Mouse (Mus musculus): ENCODE data around the gene Dnajc22. TPM values are rescaled to one million over a fixed set of nuclear protein-coding genes. Genes with fewer than 3 reads are reported as not detected.
"Not testable (repeated sequence)": the region's sequence is repeated elsewhere in the genome, so short reads cannot be mapped to it uniquely, and the experiment has no call there.

The Dnajc22 gene
- polyA plus RNA-seq, 1 experiment from 2014 or later: 2.0 TPM

DNA sequence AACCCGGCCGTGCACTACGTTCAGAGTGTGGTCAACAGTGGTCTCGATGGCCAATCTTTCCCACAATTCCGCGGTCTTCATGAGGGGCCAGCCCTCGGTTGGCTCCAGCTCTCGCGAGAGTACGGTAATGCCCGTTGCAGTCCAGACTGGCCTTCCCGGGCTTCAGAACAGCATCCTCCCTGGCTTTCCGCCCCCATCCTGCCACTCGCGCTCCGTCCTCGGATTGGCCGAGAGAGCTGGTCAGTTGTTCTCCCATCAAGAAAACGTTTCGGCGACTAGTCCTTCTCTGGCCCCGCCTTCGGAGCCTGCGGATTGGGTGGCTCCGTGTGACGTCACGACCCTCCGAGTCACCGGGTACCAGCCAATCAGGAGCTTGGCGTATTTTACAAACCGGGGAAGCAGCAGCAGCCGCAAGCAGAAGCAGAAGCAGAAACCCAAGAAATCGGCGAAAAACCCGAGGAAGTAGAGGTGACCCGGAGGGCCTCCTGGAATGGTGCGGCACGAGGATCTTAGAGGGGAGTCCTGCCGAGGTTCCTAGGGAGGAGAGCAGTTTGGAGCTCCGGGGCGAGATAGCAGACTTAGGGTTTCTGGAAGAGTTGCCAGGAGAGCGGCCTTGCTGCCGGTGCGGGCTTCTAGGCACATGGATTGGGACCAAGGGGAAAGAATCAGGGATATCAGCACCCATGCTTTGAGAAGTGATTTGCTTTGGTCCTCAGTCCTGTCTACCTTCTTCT is 18.2 kb upstream of the Dnajc22 start:
- Histone ChIP-seq H3K9ac (peak overlapping the region; percentile 81), H3K4me1 (peaks cover 16% of the 10 kb centered on the region), H3K27ac (peak overlapping the region; percentile 98), H3K4me3 (peak overlapping the region; percentile 50), H3K36me3 (replicated peaks) (no peaks in the 10 kb centered on the region), H3K4me2 (peak overlapping the region; percentile 95), H3K27me3 (replicated peaks) (no peaks in the 10 kb centered on the region), H3K9me3 (no peaks in the 10 kb centered on the region)
- ATAC-seq (replicated peaks): peak; percentile 99
- under 1% methylated on average over 44 of the region's 44 CpGs for WGBS

- H3K4me3 ChIP-seq; H3K36me3 ChIP-seq (replicated peaks); H3K27me3 ChIP-seq (replicated peaks); ATAC-seq (replicated peaks); H3K9me3 ChIP-seq; H3K9ac ChIP-seq; H3K27ac ChIP-seq: not testable (repeated sequence)
- H3K4me2 ChIP-seq: peak overlapping the region; percentile 95; the same call in 1 of the 2 replicates
- H3K4me1 ChIP-seq: peaks cover 16% of the 10 kb centered on the region
- 98% methylated on average over 3 of the region's 3 CpGs for WGBS
Measured at GRCm38 (mm10) chr15:99076011-99076410, 17.0 kb upstream of the Dnajc22 start.

DNA sequence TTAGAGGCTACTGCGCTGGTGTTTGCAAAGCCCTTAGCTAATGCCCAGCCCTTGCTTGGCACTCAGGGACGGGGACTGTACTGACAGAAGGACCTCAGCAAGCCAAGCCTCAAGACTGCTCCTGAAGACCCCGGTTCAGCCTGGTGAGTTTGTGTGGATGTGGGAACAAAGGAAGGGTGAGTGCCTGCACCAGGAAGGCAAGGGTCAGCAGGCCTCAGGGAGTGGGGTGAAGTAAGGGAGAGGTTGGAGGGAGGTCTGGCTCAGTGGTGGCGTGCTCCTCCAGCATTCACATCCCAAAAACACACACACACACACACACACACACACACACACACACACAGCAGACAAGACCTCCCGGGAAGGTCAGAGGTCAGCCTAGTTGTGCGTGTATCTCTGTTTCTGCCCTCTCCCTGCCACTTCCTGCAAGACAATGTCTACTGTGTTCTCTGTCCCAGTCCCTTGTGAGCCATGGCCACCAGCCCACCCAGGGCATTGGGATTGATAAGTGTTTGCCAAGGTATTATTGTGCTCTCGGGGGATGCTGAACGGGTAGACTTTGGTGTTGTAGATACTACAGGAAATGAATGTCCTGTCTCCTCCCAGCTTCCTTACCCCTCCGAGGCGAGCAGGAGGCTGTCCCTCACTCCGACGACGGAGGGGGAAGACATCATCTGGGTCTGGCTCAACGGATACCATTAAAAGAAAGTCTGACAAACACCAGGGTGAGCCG is 14.6 kb upstream of the Dnajc22 start:
- peaks cover 16% of the 10 kb centered on the region for H3K4me1 ChIP-seq
- no peak overlapping the region for H3K4me2 ChIP-seq
- ATAC-seq (replicated peaks): no peak
- H3K36me3 ChIP-seq (replicated peaks): no peaks in the 10 kb centered on the region
- H3K27me3 ChIP-seq (replicated peaks): no peaks in the 10 kb centered on the region
- WGBS: 88% methylated on average over 15 of the region's 15 CpGs
- no peak overlapping the region for H3K27ac ChIP-seq
- no peaks in the 10 kb centered on the region for H3K9me3 ChIP-seq
- H3K9ac ChIP-seq: no peak overlapping the region
- no peak overlapping the region for H3K4me3 ChIP-seq

GRCm38 (mm10) chr15:99079804-99080203 is 13.2 kb upstream of the Dnajc22 start:
- Histone ChIP-seq H3K4me1 (peaks cover 13% of the 10 kb centered on the region), H3K36me3 (replicated peaks) (no peaks in the 10 kb centered on the region), H3K4me3 (no peak overlapping the region), H3K4me2 (no peak overlapping the region), H3K9ac (no peak overlapping the region), H3K27me3 (replicated peaks) (peaks cover 11% of the 10 kb centered on the region), H3K9me3 (no peaks in the 10 kb centered on the region), H3K27ac (no peak overlapping the region)
- WGBS: 91% methylated on average over 3 of the region's 3 CpGs
- ATAC-seq (replicated peaks): no peak

DNA sequence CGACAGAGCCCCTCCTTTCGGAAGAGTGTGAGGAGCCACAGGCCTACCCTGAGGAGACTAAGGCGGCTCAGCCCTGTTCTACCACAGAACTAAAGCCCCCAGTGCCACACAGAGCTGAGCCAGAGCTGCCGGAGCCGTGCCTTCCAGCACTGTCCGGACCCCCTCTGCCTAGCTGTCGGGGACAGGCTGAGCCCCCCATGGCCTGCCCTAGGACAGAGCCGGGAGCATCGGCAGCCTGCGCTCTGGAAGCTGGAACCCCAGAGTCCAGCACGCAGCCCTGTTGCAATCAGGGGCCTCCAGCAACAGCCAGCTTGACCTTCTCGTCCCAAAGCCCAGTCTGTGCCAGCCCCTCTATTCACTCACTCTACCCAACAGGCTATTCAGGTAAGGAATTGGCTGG is 10.6 kb upstream of the Dnajc22 start:
- Histone ChIP-seq H3K27me3 (replicated peaks) (peaks cover 31% of the 10 kb centered on the region), H3K9ac (no peak overlapping the region), H3K4me3 (no peak overlapping the region), H3K9me3 (no peaks in the 10 kb centered on the region), H3K27ac (no peak overlapping the region), H3K4me2 (no peak overlapping the region), H3K4me1 (0 out of 2 replicates have a peak, but pooled peaks cover 2% of the 10 kb centered on the region), H3K36me3 (replicated peaks) (no peaks in the 10 kb centered on the region)
- ATAC-seq (replicated peaks): no peak
- 94% methylated on average over 12 of the region's 12 CpGs for WGBS

- Histone ChIP-seq H3K36me3 (replicated peaks) (no peaks in the 10 kb centered on the region), H3K4me1 (peaks cover 5% of the 10 kb centered on the region; the same call in 1 of the 2 replicates), H3K9me3 (no peaks in the 10 kb centered on the region), H3K9ac (no peak overlapping the region), H3K4me2 (no peak overlapping the region), H3K4me3 (no peak overlapping the region), H3K27ac (no peak overlapping the region), H3K27me3 (replicated peaks) (peaks cover 36% of the 10 kb centered on the region)
- ATAC-seq (replicated peaks): no peak
- 92% methylated on average over 16 of the region's 16 CpGs for WGBS
Measured at GRCm38 (mm10) chr15:99082840-99083239, 10.1 kb upstream of the Dnajc22 start.

DNA sequence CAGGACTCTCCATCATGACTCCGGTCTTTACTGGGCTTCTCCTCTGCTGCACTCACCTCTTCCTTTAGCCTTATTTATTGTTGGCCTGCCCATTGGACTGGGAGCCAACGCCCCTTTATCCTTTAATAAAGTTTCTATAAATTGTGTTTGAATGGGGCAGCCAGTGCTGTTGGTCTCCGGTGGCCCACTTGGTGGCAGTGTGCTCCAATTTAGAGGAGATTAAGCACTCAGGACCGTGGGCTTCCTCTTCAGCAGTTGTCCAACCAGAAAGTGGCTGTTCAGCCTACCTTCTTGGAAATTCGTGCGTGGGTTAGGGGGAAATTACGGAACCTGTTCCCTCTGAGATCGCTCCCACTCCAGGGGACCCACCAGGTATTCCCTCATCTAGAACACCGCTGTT is 9.7 kb upstream of the Dnajc22 start:
- Histone ChIP-seq H3K9me3 (no peaks in the 10 kb centered on the region), H3K4me2 (no peak overlapping the region), H3K9ac (no peak overlapping the region), H3K4me3 (no peak overlapping the region), H3K27ac (no peak overlapping the region), H3K4me1 (peaks cover 9% of the 10 kb centered on the region), H3K27me3 (replicated peaks) (peaks cover 40% of the 10 kb centered on the region), H3K36me3 (replicated peaks) (no peaks in the 10 kb centered on the region)
- 66% methylated on average over 9 of the region's 9 CpGs for WGBS
- ATAC-seq (replicated peaks): no peak

DNA sequence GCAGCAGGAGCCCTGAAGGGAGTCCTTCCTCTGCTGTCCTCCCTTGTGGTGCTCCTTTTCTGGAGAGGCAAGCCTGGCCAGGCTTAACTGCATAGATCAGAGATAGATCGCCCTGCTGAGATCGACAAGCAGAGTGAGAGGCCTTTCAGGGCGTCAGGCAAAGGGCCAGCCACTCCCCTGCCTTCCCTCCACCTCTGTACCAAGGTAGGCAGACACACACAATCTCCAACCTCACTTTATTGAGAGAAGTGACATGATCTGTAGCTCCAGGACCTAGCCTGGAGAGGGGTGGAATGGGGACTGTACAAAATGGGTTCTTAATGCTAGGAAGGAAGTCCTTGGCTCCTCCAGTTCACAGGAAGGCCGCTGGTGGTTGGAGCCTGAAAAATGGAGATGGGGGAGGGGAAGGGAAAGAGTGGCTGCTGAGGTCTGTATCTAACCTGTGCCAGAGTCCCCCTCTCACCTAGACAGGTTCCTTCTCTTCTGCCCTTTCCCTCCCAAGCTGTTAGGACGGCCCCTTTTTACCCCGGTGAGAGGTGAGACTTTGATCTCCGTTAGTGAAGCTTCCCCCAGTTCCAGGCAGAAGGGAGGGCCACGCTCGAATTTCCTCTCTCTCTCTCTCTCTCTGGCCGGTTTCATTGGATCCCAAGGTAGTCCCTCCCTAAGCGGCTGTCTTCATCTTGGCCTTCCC is 9.0 kb upstream of the Dnajc22 start:
- WGBS: 13% methylated on average over 11 of the region's 11 CpGs
- Histone ChIP-seq H3K27me3 (replicated peaks) (peaks cover 48% of the 10 kb centered on the region), H3K4me3 (no peak overlapping the region), H3K36me3 (replicated peaks) (no peaks in the 10 kb centered on the region), H3K9me3 (no peaks in the 10 kb centered on the region), H3K4me2 (no peak overlapping the region), H3K4me1 (peaks cover 17% of the 10 kb centered on the region), H3K27ac (no peak overlapping the region), H3K9ac (no peak overlapping the region)
- no peak for ATAC-seq (replicated peaks)

DNA sequence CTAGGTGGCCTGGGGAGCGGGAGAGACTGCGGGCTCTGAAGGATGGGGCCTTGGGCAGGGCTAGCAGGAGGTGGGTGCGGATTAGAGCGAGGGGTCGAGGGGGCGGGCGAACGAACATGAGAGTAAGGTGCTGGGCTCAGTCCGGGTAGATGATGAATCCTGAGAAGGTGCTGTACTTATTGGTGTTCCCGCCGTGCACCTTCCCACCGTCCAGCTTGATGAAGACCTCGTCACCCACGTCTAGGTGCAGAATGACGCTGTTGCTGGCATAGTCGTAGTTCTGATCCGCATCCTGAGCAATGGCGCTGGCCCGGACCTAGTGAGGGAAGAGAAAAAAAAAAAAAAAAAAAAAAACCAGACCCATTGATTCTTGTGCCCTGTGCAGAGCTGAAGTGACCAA is 8.4 kb upstream of the Dnajc22 start:
- ATAC-seq (replicated peaks): no peak
- Histone ChIP-seq H3K36me3 (replicated peaks) (no peaks in the 10 kb centered on the region), H3K9me3 (no peaks in the 10 kb centered on the region), H3K9ac (no peak overlapping the region), H3K4me2 (no peak overlapping the region), H3K27ac (no peak overlapping the region), H3K4me3 (no peak overlapping the region), H3K4me1 (peaks cover 21% of the 10 kb centered on the region), H3K27me3 (replicated peaks) (peaks cover 54% of the 10 kb centered on the region)
- 9% methylated on average over 19 of the region's 19 CpGs for WGBS

DNA sequence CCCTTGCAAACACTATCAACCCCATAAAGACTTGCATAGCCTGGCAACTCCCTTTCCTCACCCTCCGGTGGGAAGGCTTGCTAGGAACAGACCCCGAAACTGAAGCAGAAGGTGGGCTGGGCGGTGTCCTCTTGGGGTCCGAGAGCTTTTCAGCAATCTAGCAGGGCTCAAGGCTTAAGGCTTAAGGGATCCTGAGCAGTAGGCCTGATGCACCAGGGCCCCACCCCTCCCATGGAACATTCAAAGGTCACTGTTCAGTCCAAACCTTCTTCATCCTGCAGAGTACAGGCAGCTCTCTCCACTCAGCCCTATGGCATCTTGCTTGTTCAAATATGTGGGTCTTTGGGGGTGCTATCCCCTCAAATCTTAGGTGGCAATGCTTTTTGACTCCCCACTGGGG is 7.0 kb upstream of the Dnajc22 start:
- 67% methylated on average over 4 of the region's 4 CpGs for WGBS
- Histone ChIP-seq H3K27me3 (replicated peaks) (peaks cover 58% of the 10 kb centered on the region), H3K4me2 (no peak overlapping the region; the same call in 1 of the 2 replicates), H3K4me1 (peaks cover 29% of the 10 kb centered on the region), H3K9me3 (no peaks in the 10 kb centered on the region), H3K4me3 (peak overlapping the region; percentile 4; the same call in 1 of the 2 replicates), H3K27ac (no peak overlapping the region), H3K9ac (no peak overlapping the region), H3K36me3 (replicated peaks) (no peaks in the 10 kb centered on the region)
- no peak for ATAC-seq (replicated peaks)

GRCm38 (mm10) chr15:99087253-99088075 is 5.5 kb upstream of the Dnajc22 start, which contains the start of gene C1ql4:
Gene C1ql4 (minus strand): TSS chr15:99087817.
- H3K27ac ChIP-seq: peak within 1 kb of the TSS; percentile 26; the same call in 1 of the 2 replicates
- peaks cover 29% of the 10 kb centered on the region for H3K4me1 ChIP-seq
- no peaks in the 10 kb centered on the region for H3K9me3 ChIP-seq
- H3K36me3 ChIP-seq (replicated peaks): no peaks in the 10 kb centered on the region
- 8% methylated on average over 53 of the region's 60 CpGs for WGBS
- H3K4me3 ChIP-seq: peak within 1 kb of the TSS; percentile 31
- peak within 1 kb of the TSS; percentile 47 for H3K4me2 ChIP-seq
- H3K9ac ChIP-seq: peak within 1 kb of the TSS; percentile 20; the same call in 1 of the 2 replicates
- peaks cover 67% of the 10 kb centered on the region for H3K27me3 ChIP-seq (replicated peaks)
- no peak for ATAC-seq (replicated peaks)

Data from midbrain, embryonic 15.5 days (tissue).